Mouse (Mus musculus): ENCODE measurements around the gene Gnl3.

DNA sequence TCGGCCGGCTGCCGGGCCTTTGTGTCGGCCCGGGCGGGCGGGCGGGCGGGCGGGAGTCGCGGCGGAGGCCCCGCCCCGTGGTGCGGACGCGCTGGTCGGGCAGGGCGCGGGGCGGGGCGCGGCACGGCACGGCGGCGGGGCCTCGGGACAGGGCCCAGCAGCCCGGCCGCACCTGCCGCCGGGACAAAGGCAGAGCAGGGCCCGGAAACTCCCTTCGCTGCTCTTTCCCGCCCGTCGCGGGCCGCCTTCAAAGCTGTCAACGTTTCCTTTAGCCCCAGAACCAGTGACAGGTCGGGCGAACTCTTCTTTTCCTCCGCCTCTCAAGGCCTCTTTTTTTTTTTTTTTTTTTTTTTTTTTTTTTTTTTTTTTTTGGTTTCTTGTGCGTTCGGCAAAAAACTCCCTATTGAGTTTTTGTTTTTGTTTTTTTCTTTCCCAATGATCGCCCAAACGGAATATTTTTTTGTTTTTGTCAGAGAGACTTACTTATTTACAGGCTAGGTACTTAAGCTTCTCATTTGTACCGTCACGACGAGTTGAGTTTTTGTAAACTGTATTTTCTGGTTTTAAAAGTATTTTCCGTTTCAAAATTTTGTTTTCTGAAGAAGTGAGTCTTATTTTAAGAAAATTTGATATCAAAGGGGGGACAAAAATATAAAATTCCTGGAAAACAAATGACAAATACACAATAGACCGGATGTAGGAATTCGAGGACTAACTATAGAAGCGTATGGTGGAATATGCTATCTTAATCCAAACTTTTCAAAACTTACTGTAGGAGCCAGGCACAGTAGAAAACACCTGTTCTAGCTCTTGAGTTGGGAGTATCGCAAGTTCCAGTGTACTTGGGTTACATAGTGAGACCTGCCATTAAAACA, 616 bp upstream of the Gnl3 start:
- TF ChIP-seq CTCF (IDR thresholded peaks at IDR 0.05; ENCODE audit: low read depth), result no peak
- TF ChIP-seq EP300 (IDR thresholded peaks at IDR 0.05; ENCODE audit: low read depth), result no peak

Measured in liver, postnatal 0 days (tissue).